Mouse (Mus musculus): ENCODE data around the gene Acvr1c. TPM values are rescaled to one million over a fixed set of nuclear protein-coding genes. Genes with fewer than 3 reads are reported as not detected.

Acvr1c gene
- polyA plus RNA-seq, 1 experiment from 2014 or later = 0.04 TPM

DNA sequence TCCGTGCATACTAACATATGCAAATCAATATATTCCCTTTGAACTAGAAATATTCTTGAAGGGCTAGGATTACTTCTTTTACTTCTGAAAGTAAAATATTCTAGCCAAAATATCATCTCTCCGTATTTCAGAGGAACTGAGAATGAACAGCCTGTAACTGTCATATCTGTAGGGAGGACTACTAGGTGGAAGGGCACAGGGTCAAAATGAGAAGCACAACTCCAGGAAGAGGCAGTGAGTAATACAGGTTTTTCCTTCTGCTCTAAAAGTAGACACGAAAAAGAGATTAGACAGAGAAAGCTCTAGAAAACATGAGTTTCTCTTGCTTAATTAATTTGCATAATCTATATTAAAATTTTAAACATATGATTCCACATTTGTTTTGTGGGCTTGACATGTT, 48.0 kb downstream of the Acvr1c start:
- Histone ChIP-seq H3K27me3 (ENCODE audit: insufficient read depth, low read length) (no peaks in the 10 kb centered on the region), H3K4me2 (ENCODE audit: low read length) (no peak overlapping the region), H3K4me3 (replicated peaks; ENCODE audit: low read depth, low read length) (no peak overlapping the region), H3K9me3 (replicated peaks; ENCODE audit: low read length) (no peaks in the 10 kb centered on the region), H3K27ac (no peak overlapping the region), H3K36me3 (ENCODE audit: insufficient read depth, low read length) (no peaks in the 10 kb centered on the region), H3K9ac (ENCODE audit: low read depth, low read length) (no peak overlapping the region), H3K4me1 (replicated peaks; ENCODE audit: insufficient read depth, low read length) (no peaks in the 10 kb centered on the region)
- ATAC-seq (replicated peaks; ENCODE audit: low FRiP score, low read depth) = no peak
- no peak for TF ChIP-seq CTCF (IDR thresholded peaks at IDR 0.05; ENCODE audit: low read depth)
- DNase-seq (ENCODE audit: low spot score) = no peak
- 67% methylated on average over 3 of the region's 3 CpGs for WGBS

DNA sequence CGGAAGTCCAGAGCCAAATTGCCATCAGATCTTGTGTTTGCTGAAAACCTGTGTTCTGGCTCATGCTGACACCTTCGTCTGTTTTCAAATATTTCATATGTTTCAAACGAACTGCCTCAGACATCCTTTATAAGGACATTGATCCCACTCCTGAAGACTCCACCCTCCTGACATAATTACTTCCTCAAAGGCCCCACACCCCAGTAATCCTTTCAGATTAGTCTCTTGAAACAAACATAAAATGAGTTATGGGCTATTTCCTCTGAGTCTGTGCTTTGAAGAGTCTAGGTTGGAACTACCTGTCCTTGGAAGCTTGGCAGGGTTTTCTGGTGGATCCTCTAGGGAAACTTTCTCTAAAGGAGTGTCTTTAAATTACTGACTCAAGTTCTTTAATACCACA, 53.2 kb downstream of the Acvr1c start:
- H3K27ac ChIP-seq = no peak overlapping the region
- WGBS = 58% methylated on average over 3 of the region's 3 CpGs
- H3K36me3 ChIP-seq (ENCODE audit: insufficient read depth, low read length) = no peaks in the 10 kb centered on the region
- H3K4me3 ChIP-seq (replicated peaks; ENCODE audit: low read depth, low read length) = no peak overlapping the region
- ATAC-seq (replicated peaks; ENCODE audit: low FRiP score, low read depth) (no peak), DNase-seq (ENCODE audit: low spot score) (no peak)
- no peak overlapping the region for H3K4me2 ChIP-seq (ENCODE audit: low read length)
- H3K4me1 ChIP-seq (replicated peaks; ENCODE audit: insufficient read depth, low read length) = no peaks in the 10 kb centered on the region
- no peaks in the 10 kb centered on the region for H3K9me3 ChIP-seq (replicated peaks; ENCODE audit: low read length)
- TF ChIP-seq CTCF (IDR thresholded peaks at IDR 0.05; ENCODE audit: low read depth) = no peak
- no peaks in the 10 kb centered on the region for H3K27me3 ChIP-seq (ENCODE audit: insufficient read depth, low read length)
- H3K9ac ChIP-seq (ENCODE audit: low read depth, low read length) = no peak overlapping the region

DNA sequence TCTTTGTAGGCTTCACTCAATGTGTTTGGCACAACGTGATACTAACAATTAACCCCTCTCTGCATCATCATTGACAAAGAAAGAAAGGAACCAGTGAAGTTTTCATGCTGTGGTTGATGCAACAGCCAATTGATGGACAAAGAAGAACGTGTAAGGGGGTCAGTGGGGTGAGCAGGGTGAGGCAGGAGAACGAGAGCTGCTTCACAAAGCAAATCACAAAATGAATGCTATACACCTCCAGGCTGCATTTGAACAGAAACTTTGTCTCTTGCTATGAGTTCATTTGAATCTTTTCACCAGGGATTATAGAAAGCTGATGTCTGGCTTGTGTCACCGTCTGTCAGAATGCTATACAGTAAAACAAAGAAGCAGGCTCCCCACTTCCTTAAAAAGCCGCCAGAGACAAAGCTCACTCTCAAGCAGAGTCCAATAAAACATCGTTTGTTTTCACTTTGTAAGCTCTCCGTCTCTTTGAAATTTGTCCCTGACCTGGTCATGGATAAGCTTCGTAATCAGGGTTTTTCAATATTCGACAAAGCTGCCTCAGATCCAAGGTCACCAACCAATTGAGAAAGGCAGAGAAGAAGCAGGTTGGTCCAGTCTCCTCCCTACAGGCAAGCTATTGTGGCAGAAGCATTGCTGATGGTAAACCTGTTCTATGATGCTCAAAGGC, 67.8 kb downstream of the Acvr1c start:
- H3K9ac ChIP-seq (ENCODE audit: low read depth, low read length) = no peak overlapping the region
- H3K4me2 ChIP-seq (ENCODE audit: low read length) = no peak overlapping the region
- H3K4me3 ChIP-seq (replicated peaks; ENCODE audit: low read depth, low read length) = no peak overlapping the region
- H3K27me3 ChIP-seq (ENCODE audit: insufficient read depth, low read length) = no peaks in the 10 kb centered on the region
- H3K4me1 ChIP-seq (replicated peaks; ENCODE audit: insufficient read depth, low read length) = no peaks in the 10 kb centered on the region
- TF ChIP-seq CTCF (IDR thresholded peaks at IDR 0.05; ENCODE audit: low read depth) = no peak
- H3K27ac ChIP-seq = no peak overlapping the region
- no peak for DNase-seq (ENCODE audit: low spot score)
- H3K36me3 ChIP-seq (ENCODE audit: insufficient read depth, low read length) = no peaks in the 10 kb centered on the region
- ATAC-seq (replicated peaks; ENCODE audit: low FRiP score, low read depth) = no peak
- H3K9me3 ChIP-seq (replicated peaks; ENCODE audit: low read length) = no peaks in the 10 kb centered on the region
- 44% methylated on average over 9 of the region's 9 CpGs for WGBS

DNA sequence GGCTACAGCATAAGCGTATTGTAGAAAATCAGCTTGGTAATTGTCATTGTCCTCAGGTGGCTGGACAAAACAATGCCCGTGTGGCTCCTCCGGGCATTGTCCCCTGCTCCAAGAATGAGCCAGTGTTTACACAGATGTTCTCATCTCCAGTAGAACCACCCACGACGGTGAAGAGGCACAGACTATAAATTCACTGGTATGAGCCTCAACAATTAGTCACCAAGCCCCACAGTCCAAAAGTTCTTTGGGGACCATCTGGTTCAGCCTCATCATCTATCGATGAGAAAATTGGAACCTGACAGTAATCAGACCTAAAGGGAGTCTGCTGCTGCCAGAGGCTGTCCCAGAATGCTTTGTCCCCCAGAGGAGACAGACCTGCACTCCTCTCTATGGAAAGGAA, 68.4 kb downstream of the Acvr1c start:
- no peak overlapping the region for H3K4me2 ChIP-seq (ENCODE audit: low read length)
- WGBS = 43% methylated on average over 6 of the region's 6 CpGs

DNA sequence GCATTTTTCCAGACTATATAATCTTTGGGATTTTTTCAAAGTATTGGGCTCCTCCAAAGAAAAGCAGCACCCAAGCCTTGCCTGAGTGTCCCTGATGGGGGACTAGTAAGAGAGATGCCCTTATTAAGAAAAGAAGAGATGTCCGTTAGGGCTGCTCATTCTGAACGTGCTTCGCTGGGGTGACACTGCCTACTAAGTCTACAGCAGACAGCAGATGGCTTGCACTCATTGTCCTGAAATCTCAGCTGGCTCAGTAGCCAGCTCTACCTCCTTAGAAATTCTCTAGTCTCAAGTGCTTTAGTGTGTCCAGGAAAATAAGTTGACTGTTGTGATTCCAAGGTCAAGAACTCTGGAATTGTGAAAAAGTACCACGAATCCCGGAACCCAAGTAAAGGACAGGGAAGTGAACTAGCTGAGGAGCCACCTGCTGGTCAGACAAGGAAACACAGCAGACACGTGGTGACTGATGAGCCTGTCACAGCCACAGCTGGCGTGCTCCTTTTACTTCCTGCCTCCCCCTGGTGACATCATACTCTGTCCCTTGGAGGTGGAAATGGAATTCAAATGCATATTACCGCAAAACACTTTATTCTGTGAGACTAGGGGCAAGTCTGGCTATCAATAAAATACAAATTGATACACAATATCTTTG, 75.3 kb downstream of the Acvr1c start:
- H3K9me3 ChIP-seq (replicated peaks; ENCODE audit: low read length) = no peaks in the 10 kb centered on the region
- peak; percentile 68 for DNase-seq (ENCODE audit: low spot score)
- no peak overlapping the region for H3K4me2 ChIP-seq (ENCODE audit: low read length)
- no peak overlapping the region for H3K27ac ChIP-seq
- no peaks in the 10 kb centered on the region for H3K4me1 ChIP-seq (replicated peaks; ENCODE audit: insufficient read depth, low read length)
- peak; percentile 85 for ATAC-seq (replicated peaks; ENCODE audit: low FRiP score, low read depth)
- H3K4me3 ChIP-seq (replicated peaks; ENCODE audit: low read depth, low read length) = no peak overlapping the region
- H3K9ac ChIP-seq (ENCODE audit: low read depth, low read length) = no peak overlapping the region
- no peaks in the 10 kb centered on the region for H3K36me3 ChIP-seq (ENCODE audit: insufficient read depth, low read length)
- no peaks in the 10 kb centered on the region; the same call in 1 of the 2 replicates for H3K27me3 ChIP-seq (ENCODE audit: insufficient read depth, low read length)
- peak; percentile 75 for TF ChIP-seq CTCF (IDR thresholded peaks at IDR 0.05; ENCODE audit: low read depth)
- 52% methylated on average over 8 of the region's 8 CpGs for WGBS

More for the DNA sequence above, 68.4 kb downstream of the Acvr1c start:
- no peaks in the 10 kb centered on the region for H3K27me3 ChIP-seq (ENCODE audit: insufficient read depth, low read length)
- H3K27ac ChIP-seq = no peak overlapping the region
- H3K9ac ChIP-seq (ENCODE audit: low read depth, low read length) = no peak overlapping the region
- no peak overlapping the region for H3K4me3 ChIP-seq (replicated peaks; ENCODE audit: low read depth, low read length)
- no peaks in the 10 kb centered on the region for H3K36me3 ChIP-seq (ENCODE audit: insufficient read depth, low read length)
- no peak for DNase-seq (ENCODE audit: low spot score)
- no peak for ATAC-seq (replicated peaks; ENCODE audit: low FRiP score, low read depth)
- no peaks in the 10 kb centered on the region for H3K4me1 ChIP-seq (replicated peaks; ENCODE audit: insufficient read depth, low read length)
- H3K9me3 ChIP-seq (replicated peaks; ENCODE audit: low read length) = no peaks in the 10 kb centered on the region
- no peak for TF ChIP-seq CTCF (IDR thresholded peaks at IDR 0.05; ENCODE audit: low read depth)

DNA sequence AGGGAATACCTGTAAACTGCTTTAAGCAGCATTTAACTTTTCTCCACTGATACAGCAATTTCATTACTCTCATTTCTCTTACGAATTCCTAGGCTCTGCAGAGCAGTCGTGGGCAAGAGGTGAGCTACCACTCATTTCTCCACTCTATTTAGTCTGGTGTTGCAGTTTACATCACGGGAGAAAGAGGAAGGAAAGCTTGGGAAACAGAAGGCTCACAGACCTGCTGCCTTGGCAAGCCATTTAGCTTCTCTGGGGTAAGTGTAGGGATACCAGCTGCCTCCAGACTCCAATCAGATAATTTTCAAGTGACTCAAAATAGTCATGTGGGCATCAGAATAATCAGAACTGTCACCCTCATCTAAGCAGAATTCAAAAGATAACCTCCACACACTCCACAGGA, 76.6 kb downstream of the Acvr1c start:
- no peak for TF ChIP-seq CTCF (IDR thresholded peaks at IDR 0.05; ENCODE audit: low read depth)
- ATAC-seq (replicated peaks; ENCODE audit: low FRiP score, low read depth) (no peak), DNase-seq (ENCODE audit: low spot score) (no peak)
- H3K9ac ChIP-seq (ENCODE audit: low read depth, low read length) = no peak overlapping the region
- H3K36me3 ChIP-seq (ENCODE audit: insufficient read depth, low read length) = no peaks in the 10 kb centered on the region
- 79% methylated on average over 3 of the region's 3 CpGs for WGBS
- no peak overlapping the region for H3K27ac ChIP-seq
- no peaks in the 10 kb centered on the region; the same call in 1 of the 2 replicates for H3K27me3 ChIP-seq (ENCODE audit: insufficient read depth, low read length)
- no peak overlapping the region for H3K4me3 ChIP-seq (replicated peaks; ENCODE audit: low read depth, low read length)
- no peaks in the 10 kb centered on the region for H3K9me3 ChIP-seq (replicated peaks; ENCODE audit: low read length)
- no peak overlapping the region for H3K4me2 ChIP-seq (ENCODE audit: low read length)
- H3K4me1 ChIP-seq (replicated peaks; ENCODE audit: insufficient read depth, low read length) = no peaks in the 10 kb centered on the region
